Mouse (Mus musculus) heart, postnatal 25 days (tissue): ENCODE data around the gene Amz1. TPM values are rescaled to one million over a fixed set of nuclear protein-coding genes. Genes with fewer than 3 reads are reported as not detected.
A peak's percentile ranks its signal among the peaks of the same experiment; 100 is the strongest.

Source experiments
- DNase-seq: peaks from one replicate; pipeline ENCODE4 v3.0.0; 2022; ENCODE audit warnings: low spot score
- intact Hi-C: fragments of 180-260 bp; cut with DNase I; formaldehyde crosslinking; loops from one replicate; pipeline ENCODE4 v1.15.1; 2025
- total RNA-seq, 2 experiments: library from RNA; stranded (reverse); gene quantifications; 2 replicates each; pipeline ENCODE4 v1.2.3; 2021

Amz1 gene
- total RNA-seq, 2 experiments from 2014 or later: 0.08 to 0.44 TPM

GRCm38 (mm10) chr5:140758864-140759263, 34.9 kb downstream of the Amz1 start:
- intact Hi-C loops: no loop called here
- no peak for DNase-seq

DNA sequence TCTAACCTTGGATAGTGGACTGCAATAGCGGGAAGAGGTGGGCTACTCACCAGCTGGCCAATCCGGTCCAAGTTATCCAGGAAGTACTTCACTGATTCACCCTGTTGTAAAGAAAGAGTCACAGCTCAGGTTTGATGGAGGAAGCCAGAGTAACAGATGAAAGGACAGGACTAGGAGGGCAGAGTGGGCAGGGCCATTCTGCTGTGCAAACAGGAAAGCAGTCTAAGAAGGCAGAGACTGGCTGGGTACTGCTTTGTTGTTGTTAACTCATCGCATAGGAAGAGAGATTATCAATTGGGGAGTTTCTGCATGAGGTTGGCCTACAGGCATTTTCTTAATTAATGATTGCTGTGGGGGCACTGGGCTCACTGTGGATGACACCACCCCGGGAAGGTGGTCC, 38.6 kb downstream of the Amz1 start:
- intact Hi-C loops: no loop called here
- DNase-seq: no peak

- DNase-seq: peak; percentile 31
- intact Hi-C loops: no loop called here
Measured at GRCm38 (mm10) chr5:140764921-140765613, 41.1 kb downstream of the Amz1 start.

DNA sequence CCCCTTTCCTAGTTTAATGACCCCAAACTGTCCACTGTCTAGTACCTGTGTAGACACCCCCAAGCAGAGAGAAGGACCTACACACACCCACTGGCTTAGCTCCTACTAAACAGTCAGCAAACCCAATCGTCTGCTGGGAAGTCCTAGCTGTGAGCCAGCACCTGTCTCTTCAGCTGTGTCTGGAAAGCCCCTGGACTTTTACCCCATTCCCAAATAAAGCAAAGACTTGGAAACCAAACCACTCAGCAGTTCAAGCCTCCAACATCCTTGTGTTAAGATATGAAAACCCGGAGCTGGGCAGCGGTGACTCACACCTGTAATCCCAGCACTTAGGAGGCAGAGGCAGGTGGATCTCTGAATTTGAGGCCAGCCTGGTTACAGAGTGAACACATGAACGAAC, 42.6 kb downstream of the Amz1 start:
- intact Hi-C loops: no loop called here
- DNase-seq: no peak

DNA sequence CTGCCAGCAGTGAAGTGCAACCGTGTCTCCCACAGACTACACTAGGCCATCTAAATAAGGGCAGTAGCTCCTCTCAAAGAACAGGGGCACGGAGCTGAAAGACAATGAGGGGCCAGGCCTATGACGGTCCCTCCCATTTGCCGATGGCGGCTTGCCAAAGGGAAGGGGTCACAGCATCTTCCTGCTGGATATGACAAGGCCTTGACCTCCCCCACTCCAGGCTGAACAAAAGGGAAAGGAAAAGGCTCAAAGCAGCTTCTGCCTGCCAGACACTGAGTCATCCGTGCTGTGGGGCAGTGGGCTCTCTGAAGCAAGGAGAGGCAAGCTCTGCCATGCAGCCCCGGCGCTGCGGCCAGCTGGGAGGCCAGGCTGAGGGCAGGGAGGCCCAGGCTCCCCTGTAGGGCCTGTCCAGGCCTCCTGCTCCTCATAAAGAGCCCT, 43.8 kb downstream of the Amz1 start:
- intact Hi-C loops: no loop called here
- peak; percentile 80 for DNase-seq

- DNase-seq: no peak
- intact Hi-C loops: no loop called here
Measured at GRCm38 (mm10) chr5:140768333-140768732, 44.4 kb downstream of the Amz1 start.

DNA sequence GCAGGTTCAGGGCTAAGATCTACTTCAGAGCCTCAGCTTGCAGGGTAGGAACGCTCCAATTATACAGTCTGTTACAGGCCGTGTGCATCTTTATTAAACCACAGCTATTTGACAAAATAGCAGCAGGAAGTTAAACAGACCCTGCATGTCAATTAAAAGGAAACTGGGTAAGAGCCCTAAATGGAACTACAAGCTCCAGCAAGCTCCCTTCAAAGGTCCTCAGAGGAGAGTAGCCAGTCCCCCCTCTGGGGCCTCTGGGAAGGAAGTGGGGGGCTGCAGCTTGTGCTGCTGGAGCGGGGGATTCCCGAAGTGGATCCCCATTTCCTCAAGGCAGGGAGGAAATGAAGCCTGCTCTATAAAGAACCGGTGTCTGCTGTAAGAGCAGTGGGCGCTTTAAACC, 47.7 kb downstream of the Amz1 start:
- intact Hi-C loops: loop anchor here (2.0 to 5.0 kb wide), 2 partner anchors 17 to 56 kb away; no protein-coding TSS in a partner anchor
- DNase-seq: no peak

- DNase-seq: no peak
- intact Hi-C loops: loop anchor here (5.0 kb wide), 1 partner anchor 55 kb away; no protein-coding TSS in a partner anchor
Measured at GRCm38 (mm10) chr5:140772158-140772557, 48.2 kb downstream of the Amz1 start.

DNA sequence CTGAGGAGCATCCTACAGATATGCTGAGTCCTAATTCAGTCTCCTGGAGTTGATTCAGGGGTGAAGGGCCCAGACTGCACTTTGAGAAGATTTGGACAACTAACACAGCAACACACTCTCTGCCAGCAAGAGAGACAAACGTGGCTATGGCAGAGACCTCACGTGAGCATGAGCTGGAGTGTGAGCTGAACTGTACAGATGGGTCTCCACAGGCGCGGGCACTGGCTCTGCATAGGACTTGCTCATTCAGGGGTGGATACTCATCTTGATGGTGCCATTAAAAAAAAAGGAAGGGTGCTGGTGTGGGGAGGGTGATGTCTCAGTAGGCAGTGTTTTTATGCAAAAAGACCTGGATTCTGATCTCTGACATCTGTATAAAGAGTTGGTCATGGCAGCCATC, 51.2 kb downstream of the Amz1 start:
- DNase-seq: no peak

DNA sequence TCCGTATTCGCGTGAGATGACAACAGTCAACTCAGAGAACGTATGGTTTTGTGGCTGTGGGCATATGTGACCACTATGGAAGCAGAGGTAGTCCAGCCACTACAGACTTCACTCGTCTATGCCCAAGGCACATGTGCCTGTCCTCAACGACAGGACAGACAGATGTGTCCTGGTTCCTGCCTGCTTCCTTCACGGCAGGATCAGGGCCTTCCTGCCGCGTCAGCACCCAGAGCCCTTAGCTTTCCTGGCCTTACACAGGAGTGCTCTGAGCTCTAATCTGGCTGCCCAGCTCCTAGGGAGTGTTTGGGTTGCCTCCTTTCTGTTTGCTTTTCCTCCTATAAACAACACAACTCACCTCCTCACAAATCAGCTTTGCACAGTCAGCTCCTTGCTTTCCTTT, 53.0 kb downstream of the Amz1 start:
- no peak for DNase-seq
- intact Hi-C loops: no loop called here

More for the DNA sequence above, 51.2 kb downstream of the Amz1 start:
- intact Hi-C loops: no loop called here

DNA sequence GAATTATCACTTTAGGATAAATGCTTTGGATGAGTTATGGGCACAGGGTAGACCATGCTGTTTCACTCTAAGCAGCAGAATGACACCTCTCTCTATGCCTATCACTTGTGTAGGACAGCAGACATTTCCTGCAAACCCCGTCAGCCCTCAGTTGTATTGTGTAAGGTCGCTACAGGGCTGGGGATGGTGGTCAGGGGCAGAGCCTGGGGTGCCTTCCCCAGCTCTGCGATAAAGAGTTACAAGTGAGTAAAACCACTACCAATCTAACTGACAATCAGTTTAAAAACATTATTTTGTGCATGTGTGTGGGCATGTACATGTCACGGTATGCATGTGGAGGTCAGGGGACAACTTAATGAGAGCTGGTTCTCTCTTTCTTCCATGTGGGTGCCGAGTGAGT, 57.2 kb downstream of the Amz1 start:
- intact Hi-C loops: no loop called here
- DNase-seq: no peak

DNA sequence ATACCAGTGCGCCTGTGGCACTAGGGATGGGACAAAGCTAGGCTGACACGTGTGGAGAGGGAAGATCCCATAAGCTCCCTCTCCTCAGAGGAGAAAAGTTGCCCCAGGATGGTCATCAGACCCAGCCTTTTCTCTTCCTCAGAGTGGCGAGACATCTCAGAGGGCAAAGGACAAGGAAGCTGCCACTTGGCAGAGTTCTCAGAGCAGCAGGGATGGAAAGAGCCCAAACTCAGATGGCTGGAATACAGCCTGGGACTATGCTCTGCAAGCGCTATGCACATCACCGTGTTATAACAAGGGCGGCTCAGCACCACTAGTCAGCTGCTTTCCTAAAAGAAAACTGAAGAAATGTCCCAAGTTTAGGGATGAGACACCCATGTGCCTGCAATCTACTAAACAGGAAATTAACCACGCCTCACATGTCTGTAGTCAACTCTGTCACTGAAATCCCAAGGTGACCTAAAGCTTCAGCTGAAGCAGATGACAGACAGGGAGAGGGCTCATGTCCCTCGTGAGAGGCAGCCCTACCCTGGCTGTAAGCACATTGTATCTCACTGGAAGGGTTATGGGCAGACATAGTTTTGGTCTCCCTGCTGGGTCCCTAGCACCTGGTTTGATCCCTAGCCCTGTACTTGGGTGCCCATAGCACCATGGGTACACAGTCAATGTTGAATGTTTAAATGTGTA, 58.1 kb downstream of the Amz1 start:
- intact Hi-C loops: no loop called here
- no peak for DNase-seq

- no peak for DNase-seq
- intact Hi-C loops: no loop called here
Measured at GRCm38 (mm10) chr5:140783577-140783976, 59.6 kb downstream of the Amz1 start.

- DNase-seq: no peak
- intact Hi-C loops: no loop called here
Measured at GRCm38 (mm10) chr5:140784288-140784687, 60.4 kb downstream of the Amz1 start.

DNA sequence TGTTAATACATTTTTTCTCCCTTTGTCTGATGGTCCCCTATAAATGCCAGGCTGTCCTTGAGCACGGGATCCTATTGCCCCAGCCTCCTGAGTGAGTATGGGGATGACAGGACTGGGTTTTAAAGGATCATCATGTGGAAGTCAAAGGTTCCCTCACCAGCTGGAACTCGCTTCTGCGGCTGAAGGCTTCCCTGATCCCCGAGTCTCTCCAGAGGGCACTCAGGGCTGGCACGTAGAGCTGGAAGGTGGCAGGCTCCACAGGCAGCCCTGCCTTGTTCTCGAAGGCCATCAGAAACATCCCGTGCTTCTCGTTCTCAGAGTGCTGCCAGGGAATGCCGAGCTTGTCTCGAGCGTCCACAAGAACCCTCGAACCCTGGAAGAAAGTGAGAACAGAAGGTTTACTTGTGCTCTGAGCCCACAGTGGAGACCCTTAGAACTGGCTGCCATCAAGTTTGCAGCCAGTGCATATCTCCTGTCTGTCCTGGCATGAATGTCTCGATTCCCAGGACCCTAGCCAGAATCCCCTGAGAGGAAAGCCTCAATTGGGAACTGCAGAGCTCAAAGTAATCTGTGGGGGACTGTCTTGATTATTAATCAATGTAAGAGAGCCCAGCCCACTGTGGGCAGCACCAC, 61.4 kb downstream of the Amz1 start:
- intact Hi-C loops: no loop called here
- no peak for DNase-seq

DNA sequence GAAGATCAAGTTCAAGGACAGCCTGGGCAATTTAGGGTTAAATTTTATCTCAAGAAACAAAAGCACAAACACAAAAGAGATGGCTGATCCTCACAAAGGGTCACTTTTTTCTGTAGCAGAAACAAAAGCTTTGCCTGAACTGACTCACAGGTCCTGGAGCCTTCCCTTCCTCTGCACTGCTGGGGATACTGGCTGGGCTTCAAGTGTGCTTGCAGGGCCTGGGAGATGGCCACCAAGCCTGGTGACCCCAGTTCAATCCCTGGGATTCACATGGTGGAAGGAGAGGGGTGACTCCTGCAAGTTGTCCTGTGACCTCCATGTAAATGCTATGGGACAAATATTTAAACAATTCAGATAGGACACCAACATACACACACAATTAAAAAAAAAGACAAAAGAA, 65.6 kb downstream of the Amz1 start:
- DNase-seq: no peak
- intact Hi-C loops: loop anchor here (2.0 kb wide), 1 partner anchor 19 kb away; no protein-coding TSS in a partner anchor

- no peak for DNase-seq
- intact Hi-C loops: loop anchor here (2.0 kb wide), 1 partner anchor 38 kb away; no protein-coding TSS in a partner anchor
Measured at GRCm38 (mm10) chr5:140790392-140790791, 66.5 kb downstream of the Amz1 start.

DNA sequence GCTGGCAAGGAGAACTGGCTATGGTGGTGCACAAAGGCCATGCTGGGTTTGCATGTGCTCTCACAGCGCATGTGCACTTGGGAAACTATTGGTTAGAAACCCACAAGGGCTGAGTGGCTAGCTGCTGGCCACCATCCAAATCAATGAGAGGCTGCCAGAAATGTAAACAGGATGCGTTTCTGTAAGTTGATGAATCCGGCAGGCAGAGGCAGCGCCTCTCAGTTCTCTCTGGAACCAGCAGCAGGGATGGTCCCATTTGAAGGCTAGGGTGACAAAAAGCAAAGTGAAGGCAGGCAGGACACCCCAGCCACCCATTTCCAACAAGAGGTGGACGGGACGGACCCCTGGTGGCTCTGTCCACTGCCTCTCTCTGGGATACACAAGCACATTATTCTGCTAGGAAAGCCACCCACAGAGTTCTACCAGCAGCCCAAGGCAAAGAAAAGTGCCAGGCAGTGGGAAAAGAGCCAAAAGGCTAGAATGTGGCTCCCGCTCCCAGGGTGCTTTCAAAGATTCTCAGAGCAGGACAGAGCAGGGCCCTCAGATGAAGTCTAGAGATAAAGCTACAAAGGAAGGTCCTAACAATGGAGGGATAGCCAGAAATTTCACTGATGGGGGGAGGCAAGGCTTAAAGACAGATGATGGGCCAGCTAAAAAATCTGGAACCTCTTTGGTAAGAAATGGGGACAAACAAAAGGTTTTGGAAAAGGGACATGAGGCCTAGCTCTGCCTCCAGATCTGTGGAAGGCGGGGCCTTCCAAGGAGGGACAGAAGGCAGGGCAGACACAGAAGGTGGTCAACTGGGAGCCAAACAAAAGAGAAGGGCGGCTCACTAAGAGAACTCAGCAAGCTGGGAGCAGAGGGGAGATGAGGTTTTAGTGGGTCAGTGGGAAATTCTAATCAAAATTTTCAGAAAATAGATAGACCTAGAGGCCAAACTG, 67.3 kb downstream of the Amz1 start:
- intact Hi-C loops: loop anchor here (2.0 kb wide), 1 partner anchor 38 kb away; no protein-coding TSS in a partner anchor
- no peak for DNase-seq

DNA sequence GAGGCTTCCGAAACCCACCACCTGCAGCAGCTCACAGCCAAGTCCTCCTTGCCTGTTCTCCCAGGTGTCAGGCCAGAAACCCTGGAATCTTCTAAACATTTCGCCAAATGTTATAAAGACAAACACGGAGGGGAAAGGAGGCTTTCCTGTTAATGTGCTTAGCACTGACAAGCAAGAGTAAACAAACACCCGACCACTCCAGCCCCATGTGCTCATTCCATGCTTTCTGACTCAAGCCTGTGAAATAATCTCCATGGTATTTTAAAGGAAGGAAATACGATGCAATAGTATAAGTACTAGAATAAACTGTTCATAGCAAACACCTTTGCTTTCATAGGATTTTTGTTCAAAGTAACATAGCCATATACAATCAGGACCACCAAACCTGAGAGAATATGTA, 68.3 kb downstream of the Amz1 start:
- no peak for DNase-seq
- intact Hi-C loops: no loop called here

DNA sequence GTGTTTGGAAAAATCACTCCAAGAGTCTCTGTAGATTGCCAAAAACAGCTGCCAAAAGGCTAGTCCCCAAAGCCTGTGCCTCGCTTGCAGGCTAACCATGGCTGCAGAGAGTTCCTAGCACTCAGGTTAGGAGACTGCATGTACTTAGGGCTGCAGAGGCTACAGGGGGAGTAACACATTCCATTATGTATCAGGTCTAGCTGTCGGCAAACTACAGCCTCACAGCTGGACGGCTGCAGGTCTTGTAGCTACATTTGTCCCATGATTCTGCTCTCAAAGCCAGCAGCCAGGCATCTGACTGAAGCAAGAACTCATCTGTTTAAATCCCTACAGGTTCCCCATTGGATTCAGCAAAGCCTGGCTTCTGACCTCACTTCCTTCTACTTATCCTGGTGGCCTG, 70.8 kb downstream of the Amz1 start:
- intact Hi-C loops: no loop called here
- DNase-seq: no peak
